Mouse (Mus musculus) left cerebral cortex, postnatal 4 days (tissue): ENCODE data around the gene Myo1e. TPM values are rescaled to one million over a fixed set of nuclear protein-coding genes. Genes with fewer than 3 reads are reported as not detected.
A peak's percentile ranks its signal among the peaks of the same experiment; 100 is the strongest.

Experiments used
- DNase-seq: peaks from one replicate; pipeline ENCODE4 v3.0.0-alpha.2; 2022
- intact Hi-C: fragments of 180-260 bp; cut with DNase I; formaldehyde crosslinking; loops from one replicate; pipeline ENCODE4 v1.15.1; 2025
- total RNA-seq, 2 experiments: library from RNA; stranded (reverse); gene quantifications; 2 replicates each; pipeline ENCODE4 v1.2.3; 2021

The Myo1e gene
- total RNA-seq = 1 to 10 TPM; 5.2 to 6.1 TPM

DNA sequence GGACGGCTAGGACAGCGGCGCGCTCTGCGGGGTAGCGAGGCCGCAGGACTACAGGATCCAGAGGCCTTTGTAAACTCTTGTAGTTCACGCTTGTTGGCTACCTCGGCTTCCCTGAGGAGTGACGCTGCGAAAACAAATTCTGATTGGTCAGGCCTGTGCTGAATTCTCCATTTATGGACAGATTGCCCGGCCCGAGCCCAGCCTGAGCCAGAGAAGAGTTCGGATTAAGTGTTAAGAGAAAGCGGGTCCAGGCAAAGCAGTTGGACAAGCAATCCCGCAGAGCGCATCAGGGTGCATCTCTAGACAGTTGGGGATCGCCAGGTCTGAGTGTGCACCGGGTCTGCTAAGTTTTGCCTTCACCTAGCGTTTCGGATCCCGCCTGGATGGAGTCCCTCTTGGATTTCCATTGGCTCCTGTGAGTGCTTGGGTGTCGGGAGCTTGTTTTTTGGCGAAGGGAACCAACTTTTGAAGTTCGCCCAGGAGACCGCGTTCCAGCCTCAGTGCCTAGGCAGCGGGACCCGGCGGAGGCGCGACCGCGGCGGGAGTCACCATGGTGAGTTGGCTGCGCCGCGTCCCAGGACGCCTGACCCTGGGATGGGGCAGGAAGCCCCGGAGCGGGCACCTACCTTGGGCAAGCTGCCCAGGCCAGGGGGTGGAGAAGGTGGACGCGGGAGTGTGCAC, at the start of gene Myo1e:
Myo1e (plus strand) TSS at position 200 of the 681 bp plus-strand sequence.
- peak; percentile 84 for DNase-seq
- intact Hi-C loops = loop anchor here (10.0 kb wide), 2 partner anchors 92 to 178 kb away; no protein-coding TSS in a partner anchor

DNA sequence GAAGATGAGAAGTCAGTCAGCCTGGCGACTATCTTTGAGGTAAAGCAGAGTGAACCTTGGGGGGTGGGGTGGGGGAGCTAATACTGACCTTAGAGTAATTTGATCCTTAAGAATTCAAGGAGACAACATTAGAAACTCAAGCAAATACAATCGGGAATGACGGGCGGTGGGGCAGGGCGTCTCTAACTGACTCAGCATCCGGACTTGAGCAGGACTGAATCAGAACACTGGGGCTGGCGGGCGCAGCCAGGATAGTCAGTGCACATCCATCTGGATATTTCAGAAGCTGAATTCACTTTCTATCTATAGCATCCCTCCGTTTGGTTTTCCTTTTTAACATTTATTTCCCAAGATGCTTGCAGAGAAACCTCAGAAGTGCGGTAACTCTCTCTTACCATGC, 47.1 kb upstream of the Myo1e start:
- DNase-seq = no peak
- intact Hi-C loops = no loop called here

DNA sequence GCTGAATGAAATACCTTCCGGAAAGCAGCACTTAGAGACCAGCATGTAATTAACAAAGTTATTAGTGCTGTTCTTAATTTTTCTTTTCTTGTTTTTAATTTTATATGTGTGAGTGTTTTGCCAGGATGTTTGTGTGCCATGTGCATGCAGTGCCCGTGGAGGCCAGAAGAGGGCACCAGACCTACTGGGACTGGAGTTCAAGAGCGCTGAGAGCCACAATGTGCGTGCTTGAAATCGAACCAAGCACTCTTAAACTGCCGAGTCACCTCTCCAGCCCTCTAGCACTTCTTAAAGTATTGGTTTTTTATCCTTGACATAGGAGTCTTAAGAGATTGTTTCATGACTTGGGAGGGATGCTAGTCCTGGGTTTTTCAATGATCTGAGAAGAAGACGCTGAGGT, 38.2 kb upstream of the Myo1e start:
- intact Hi-C loops = no loop called here
- DNase-seq = no peak

- no peak for DNase-seq
- intact Hi-C loops = no loop called here
Observed at GRCm38 (mm10) chr9:70174291-70174848, 32.8 kb upstream of the Myo1e start.

- intact Hi-C loops = no loop called here
- DNase-seq = no peak
Observed at GRCm38 (mm10) chr9:70174896-70175295, 32.3 kb upstream of the Myo1e start.

GRCm38 (mm10) chr9:70176291-70176690, 30.9 kb upstream of the Myo1e start:
- DNase-seq = no peak
- intact Hi-C loops = no loop called here

DNA sequence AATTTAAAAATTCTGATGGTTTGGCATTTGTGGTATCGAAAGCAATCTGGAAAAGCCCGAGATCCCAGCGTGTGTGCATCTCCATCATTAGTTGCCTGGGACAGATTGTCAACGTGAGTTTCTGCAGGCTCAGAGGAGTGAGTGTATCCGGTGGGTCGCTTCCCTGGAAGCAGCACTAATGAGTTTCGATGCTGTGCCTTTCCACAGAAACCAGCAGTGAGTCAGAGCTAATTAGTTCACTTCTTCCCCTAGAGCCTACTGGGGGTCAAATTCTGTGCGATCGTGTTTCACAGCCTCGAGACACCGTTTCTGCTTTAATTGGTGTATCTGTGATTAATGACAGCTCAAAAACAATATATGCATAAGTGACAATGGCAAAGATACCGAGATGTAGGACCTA, 25.4 kb upstream of the Myo1e start:
- no peak for DNase-seq
- intact Hi-C loops = no loop called here

DNA sequence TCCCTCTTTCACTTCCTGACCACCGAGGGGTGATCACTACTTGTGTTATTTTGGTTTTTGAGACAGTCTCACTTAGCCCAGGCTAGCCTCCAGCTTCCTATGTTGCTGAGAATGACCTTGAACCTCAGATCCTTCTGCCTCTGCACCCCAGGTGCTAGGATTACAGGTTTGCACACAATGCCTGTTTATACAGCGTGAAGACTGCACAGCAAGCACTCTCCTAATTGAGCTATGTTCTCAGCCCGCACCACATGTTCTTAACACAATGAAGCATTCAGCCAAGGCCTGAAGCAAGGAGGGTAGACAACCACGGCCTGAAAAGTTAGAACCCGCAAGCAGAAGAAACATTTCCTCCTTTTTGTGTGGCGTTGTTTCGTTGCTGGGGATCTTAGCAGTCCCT, 24.5 kb upstream of the Myo1e start:
- DNase-seq = no peak
- intact Hi-C loops = no loop called here

DNA sequence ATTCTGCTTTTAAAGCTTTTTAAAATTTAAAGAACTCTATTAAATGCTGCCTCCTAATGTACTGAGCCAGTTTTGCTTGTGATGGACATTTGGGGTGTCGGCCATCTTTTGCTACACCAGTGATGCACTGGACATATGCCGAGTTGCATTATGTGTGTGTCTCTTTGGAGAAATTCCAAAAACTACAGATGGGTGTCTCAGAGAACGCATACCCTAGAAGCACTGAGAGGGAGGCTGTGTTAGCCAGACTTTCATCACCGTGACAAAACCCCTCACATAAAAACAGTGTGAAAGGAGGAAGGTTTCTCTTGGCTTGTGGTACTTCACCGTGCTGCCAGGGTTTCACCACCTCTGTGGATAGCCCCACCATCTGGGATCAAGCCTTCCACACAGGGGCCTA, 14.8 kb upstream of the Myo1e start:
- intact Hi-C loops = no loop called here
- peak; percentile 28 for DNase-seq

DNA sequence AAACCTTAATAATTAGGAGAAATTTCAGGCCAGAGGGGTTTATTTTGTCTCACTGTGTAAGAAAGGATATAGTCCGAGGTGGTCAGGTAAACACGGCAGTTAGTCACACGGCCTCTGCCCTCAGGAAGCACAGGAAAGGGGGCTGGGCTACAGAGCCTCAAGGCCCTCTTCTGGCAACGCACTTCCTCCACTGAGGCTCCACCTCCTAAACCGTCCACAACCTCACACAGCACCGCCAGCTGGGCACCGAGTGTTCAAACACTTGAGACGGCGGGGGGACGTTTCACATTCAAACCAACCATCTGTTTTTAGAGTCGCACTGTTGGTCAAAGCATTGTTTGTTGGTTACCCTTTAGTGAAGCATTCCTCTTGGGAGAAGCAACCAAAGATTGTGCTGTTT, 12.5 kb upstream of the Myo1e start:
- intact Hi-C loops = no loop called here
- DNase-seq = no peak

DNA sequence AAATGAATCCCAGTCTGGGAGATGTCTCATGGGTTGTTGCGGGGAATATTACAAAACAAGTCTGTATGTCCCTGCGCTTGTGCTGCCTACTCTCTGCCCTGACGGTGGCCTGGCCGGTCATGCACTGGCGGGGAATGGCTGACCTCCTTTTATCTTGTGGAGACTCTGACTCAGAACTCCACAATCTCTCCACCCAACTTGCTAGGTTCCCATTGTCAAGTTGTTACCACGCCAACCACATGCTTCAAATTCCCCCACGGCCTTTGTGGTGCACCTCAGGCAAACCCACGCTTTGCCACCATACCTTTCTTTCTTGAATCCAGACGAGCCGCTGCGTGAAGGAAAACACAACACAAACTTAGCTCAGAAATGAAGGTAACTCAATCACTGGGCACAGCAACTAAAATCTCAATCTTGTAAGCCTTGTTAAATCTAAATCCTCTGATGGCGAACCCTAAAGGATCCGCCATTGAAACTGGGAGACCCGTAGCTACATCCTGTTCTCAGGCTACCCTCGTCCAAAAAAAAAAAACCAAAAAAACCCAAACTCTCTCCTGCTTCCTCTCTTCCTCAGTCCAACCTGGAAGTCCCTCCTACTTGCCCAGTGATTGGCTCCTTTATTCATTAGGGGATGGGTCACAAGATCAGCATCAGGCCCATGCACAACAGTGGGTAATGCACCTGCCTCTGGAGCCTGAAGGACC, 10.0 kb upstream of the Myo1e start:
- intact Hi-C loops = no loop called here
- no peak for DNase-seq

GRCm38 (mm10) chr9:70197992-70198391, 9.2 kb upstream of the Myo1e start:
- intact Hi-C loops = no loop called here
- DNase-seq = no peak

- intact Hi-C loops = loop anchor here (10.0 kb wide), 2 partner anchors 88 to 182 kb away; no protein-coding TSS in a partner anchor
- peak; percentile 50 for DNase-seq
Observed at GRCm38 (mm10) chr9:70202753-70203152, 4.4 kb upstream of the Myo1e start.

DNA sequence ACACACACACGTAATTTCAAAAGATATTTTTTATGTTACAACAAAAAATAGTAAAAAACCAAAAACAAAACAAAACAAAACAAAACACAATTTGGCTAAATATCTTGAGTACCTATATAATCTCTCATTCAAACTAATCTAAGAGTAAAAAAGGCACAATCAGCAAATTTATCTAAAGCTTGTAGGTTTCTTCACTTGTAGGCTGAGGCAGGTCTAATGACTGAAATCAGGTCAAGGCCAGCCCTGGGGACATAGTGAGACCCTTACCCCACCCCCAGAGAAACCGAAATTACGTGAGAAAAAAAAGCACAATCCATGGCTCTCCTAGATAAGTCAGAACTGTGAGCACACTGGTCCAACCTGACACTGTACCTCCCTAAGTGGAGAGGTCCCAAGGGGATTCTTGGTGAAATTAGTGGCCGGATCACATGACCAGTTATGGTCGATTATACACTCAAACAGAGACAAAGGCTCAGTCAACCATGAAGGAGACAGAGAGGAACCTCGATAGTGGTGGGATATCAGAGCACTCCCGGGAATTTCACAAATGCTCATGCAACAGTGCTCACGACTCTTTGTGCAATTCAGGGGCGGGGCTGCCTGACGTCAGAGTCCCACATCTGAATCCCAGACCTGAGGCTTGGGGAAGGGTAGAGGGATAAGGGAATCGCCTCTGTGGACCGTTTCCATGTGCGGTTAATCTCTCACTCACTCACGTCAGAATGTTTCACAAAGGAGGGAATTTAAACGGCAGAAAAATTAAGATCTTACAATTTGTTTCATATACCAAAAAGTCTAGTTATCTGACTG, 3.7 kb upstream of the Myo1e start:
- DNase-seq = no peak
- intact Hi-C loops = loop anchor here (10.0 kb wide), 2 partner anchors 89 to 181 kb away; no protein-coding TSS in a partner anchor

DNA sequence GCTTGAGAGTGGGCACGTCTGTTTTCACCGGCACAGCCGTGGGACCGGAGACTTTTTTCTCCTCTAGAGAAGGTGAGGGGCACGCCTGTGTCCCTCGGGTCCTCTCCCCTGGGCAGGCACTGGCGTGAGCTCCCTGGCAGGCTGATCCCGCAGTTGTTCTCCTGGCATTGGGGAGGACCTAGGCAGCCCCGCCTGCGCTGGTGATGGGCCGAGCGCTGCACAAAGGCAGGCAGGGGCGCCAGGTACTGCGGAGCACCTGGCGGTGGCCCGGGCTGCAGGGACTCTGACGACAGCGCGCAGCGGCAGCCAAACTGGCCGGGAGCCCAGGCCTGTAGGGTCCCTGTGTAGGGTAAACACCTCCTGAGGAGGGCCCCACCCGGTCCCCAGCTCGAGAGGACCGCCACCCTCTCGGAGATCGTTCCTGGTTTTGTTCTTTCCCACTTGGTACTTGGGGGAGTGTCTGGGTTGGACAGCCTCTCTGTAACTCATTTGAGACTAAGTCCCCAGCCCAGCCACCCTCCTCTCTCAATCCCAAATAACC, 901 bp downstream of the Myo1e start:
- intact Hi-C loops = loop anchor here (10.0 kb wide), 2 partner anchors 93 to 177 kb away; no protein-coding TSS in a partner anchor
- DNase-seq = peak; percentile 21

GRCm38 (mm10) chr9:70208751-70209150, 1.6 kb downstream of the Myo1e start:
- DNase-seq = peak; percentile 13
- intact Hi-C loops = loop anchor here (10.0 kb wide), 2 partner anchors 94 to 176 kb away; no protein-coding TSS in a partner anchor

- intact Hi-C loops = loop anchor here (10.0 kb wide), 2 partner anchors 95 to 175 kb away; no protein-coding TSS in a partner anchor
- DNase-seq = peak; percentile 81
Observed at GRCm38 (mm10) chr9:70209296-70210049, 2.3 kb downstream of the Myo1e start.

DNA sequence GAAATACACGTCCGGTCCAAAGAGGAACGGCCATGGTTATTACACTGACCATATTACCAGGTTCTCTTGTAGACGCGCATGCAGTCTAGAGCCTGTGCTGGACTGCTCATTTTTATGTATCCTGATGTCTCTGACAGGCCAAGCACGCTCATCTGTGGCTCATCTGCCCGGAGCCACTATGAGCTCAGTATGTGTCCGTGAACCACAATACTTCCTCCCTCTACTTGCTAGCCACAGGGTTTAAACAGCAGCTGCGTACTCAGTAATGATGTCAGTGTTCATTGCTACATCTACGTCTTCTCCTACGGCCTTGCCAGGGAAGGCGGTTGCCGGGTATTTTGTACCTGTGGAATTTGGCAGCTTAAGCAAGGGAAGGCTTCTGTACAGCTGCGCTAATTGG, 4.5 kb downstream of the Myo1e start:
- intact Hi-C loops = no loop called here

GRCm38 (mm10) chr9:70216517-70216916, 9.4 kb downstream of the Myo1e start:
- no peak for DNase-seq
- intact Hi-C loops = no loop called here

More for the DNA sequence above, 4.5 kb downstream of the Myo1e start:
- no peak for DNase-seq
